Mouse (Mus musculus): ENCODE data around the gene Med12l. TPM values are rescaled to one million over a fixed set of nuclear protein-coding genes. Genes with fewer than 3 reads are reported as not detected.
A peak's percentile ranks its signal among the peaks of the same experiment; 100 is the strongest.
"Not testable (repeated sequence)": the region's sequence is repeated elsewhere in the genome, so short reads cannot be mapped to it uniquely, and the experiment has no call there.

Gene Med12l
- polyA plus RNA-seq, 1 experiment from 2014 or later = 3.9 TPM

DNA sequence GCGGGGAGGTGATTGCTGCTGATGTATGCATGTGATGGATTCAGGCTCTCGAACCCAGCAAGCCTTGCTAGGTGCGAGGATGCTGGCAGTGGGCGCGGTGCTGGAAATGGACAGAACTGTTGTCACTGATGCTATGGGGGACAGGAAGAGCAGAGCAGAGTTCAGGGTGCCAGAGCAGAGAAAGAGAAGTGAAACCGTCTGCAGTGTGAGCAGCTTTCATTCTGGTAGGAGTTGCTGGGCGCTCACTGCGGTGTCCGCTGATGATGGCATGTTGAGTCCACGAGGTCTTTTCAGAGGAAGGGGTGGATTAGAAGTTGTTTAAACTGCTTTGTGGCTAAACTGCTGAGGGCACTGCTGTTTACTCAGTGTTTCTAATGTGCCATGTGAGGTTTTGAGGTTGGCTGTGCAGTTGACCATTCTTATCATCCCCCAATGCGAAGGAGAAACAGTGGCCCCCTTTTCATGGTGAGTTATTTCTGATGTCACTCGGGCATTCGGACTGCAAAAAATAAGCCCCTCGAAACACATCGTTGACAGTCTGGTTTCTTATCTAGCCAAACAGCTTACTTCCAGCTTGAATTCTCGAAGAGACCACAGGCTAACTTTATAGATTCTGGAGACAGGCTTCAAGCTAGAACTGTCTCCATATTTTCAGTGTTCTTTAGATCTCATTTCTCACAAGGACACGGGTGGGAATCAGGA, 49.4 kb downstream of the Med12l start:
- WGBS = 87% methylated on average over 17 of the region's 17 CpGs
- no peak overlapping the region for H3K4me3 ChIP-seq (ENCODE audit: low read length)
- ATAC-seq = no peak
- no peak overlapping the region for H3K27ac ChIP-seq (ENCODE audit: low read depth, low read length)
- H3K9me3 ChIP-seq (ENCODE audit: control insufficient read depth, low read length) = no peaks in the 10 kb centered on the region
- H3K27me3 ChIP-seq (replicated peaks; ENCODE audit: control insufficient read depth, insufficient read depth, low read length) = no peaks in the 10 kb centered on the region
- H3K4me2 ChIP-seq (ENCODE audit: low read length) = no peak overlapping the region
- H3K4me1 ChIP-seq (ENCODE audit: control insufficient read depth, insufficient read depth, low read depth, low read length) = peaks cover 7% of the 10 kb centered on the region
- no peak overlapping the region for H3K9ac ChIP-seq (ENCODE audit: low read depth, low read length)
- H3K36me3 ChIP-seq (ENCODE audit: control insufficient read depth, insufficient read depth, low read length) = no peaks in the 10 kb centered on the region

DNA sequence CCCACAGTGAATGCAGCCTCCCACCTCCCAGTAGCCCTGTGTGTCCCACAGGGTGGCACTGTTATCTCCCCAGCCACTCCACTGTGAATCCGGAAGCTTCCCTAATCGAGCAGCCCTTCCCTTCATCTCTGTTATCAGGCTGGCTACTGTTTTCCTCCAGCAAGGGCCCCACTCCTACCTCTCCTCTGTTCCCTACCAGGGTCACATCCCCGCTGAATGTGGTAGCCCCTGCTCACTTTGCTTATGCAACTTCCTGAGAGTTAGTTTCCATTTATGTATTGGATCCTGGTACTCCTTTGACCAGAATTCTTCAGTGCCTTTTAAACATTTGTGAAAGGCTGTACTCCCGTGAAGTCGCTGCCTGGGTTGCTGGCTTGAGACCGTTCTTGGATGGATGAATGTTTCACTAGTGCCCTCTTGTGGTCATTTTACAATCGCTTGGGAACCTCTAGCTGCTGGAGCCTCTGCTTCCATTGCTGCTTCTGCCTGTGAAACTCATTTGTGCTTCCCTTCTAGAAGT, 53.5 kb downstream of the Med12l start:
- Histone ChIP-seq H3K4me2 (ENCODE audit: low read length) (peak overlapping the region; percentile 39), H3K27me3 (replicated peaks; ENCODE audit: control insufficient read depth, insufficient read depth, low read length) (no peaks in the 10 kb centered on the region), H3K27ac (ENCODE audit: low read depth, low read length) (no peak overlapping the region), H3K36me3 (ENCODE audit: control insufficient read depth, insufficient read depth, low read length) (no peaks in the 10 kb centered on the region), H3K9ac (ENCODE audit: low read depth, low read length) (peak overlapping the region; percentile 35; the same call in 1 of the 2 replicates), H3K9me3 (ENCODE audit: control insufficient read depth, low read length) (no peaks in the 10 kb centered on the region), H3K4me3 (ENCODE audit: low read length) (no peak overlapping the region), H3K4me1 (ENCODE audit: control insufficient read depth, insufficient read depth, low read depth, low read length) (peaks cover 7% of the 10 kb centered on the region)
- peak; percentile 97 for ATAC-seq
- 4% methylated on average over 7 of the region's 7 CpGs for WGBS

GRCm38 (mm10) chr3:59060131-59060530, 54.5 kb downstream of the Med12l start:
- Histone ChIP-seq H3K9ac (ENCODE audit: low read depth, low read length) (no peak overlapping the region), H3K27me3 (replicated peaks; ENCODE audit: control insufficient read depth, insufficient read depth, low read length) (no peaks in the 10 kb centered on the region), H3K9me3 (ENCODE audit: control insufficient read depth, low read length) (no peaks in the 10 kb centered on the region), H3K27ac (ENCODE audit: low read depth, low read length) (no peak overlapping the region), H3K4me1 (ENCODE audit: control insufficient read depth, insufficient read depth, low read depth, low read length) (peaks cover 7% of the 10 kb centered on the region), H3K4me2 (ENCODE audit: low read length) (no peak overlapping the region), H3K36me3 (ENCODE audit: control insufficient read depth, insufficient read depth, low read length) (no peaks in the 10 kb centered on the region), H3K4me3 (ENCODE audit: low read length) (no peak overlapping the region)
- 89% methylated on average over 7 of the region's 7 CpGs for WGBS
- no peak for ATAC-seq

- Histone ChIP-seq H3K4me1 (ENCODE audit: control insufficient read depth, insufficient read depth, low read depth, low read length) (peaks cover 7% of the 10 kb centered on the region), H3K27ac (ENCODE audit: low read depth, low read length) (no peak overlapping the region), H3K36me3 (ENCODE audit: control insufficient read depth, insufficient read depth, low read length) (no peaks in the 10 kb centered on the region), H3K9ac (ENCODE audit: low read depth, low read length) (no peak overlapping the region), H3K4me3 (ENCODE audit: low read length) (no peak overlapping the region), H3K27me3 (replicated peaks; ENCODE audit: control insufficient read depth, insufficient read depth, low read length) (no peaks in the 10 kb centered on the region), H3K4me2 (ENCODE audit: low read length) (no peak overlapping the region), H3K9me3 (ENCODE audit: control insufficient read depth, low read length) (no peaks in the 10 kb centered on the region)
- ATAC-seq = no peak
- WGBS = 77% methylated on average over 5 of the region's 5 CpGs
These were observed 56.5 kb downstream of the Med12l start for GRCm38 (mm10) chr3:59062141-59062540.

DNA sequence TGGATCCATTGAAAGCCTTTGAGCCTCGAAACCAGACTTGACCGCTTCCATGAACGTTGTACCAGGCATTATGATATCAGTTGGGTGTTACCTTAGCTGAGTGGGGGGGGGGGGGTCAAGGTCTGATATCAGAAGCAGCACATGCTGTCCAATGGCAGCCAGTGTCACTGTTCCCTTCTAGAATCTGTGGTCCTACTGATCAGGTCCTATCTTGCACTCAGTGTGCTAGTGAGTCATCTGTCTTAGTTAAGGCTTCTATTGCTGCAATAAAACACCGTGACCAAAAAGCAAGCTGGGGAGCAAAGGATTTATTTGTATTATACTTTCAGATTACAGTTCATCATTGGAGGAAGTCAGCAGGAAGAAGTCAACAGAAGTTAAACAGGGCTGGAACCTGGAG, 57.8 kb downstream of the Med12l start:
- Histone ChIP-seq H3K9ac (ENCODE audit: low read depth, low read length) (no peak overlapping the region), H3K27me3 (replicated peaks; ENCODE audit: control insufficient read depth, insufficient read depth, low read length) (no peaks in the 10 kb centered on the region), H3K4me3 (ENCODE audit: low read length) (no peak overlapping the region), H3K27ac (ENCODE audit: low read depth, low read length) (no peak overlapping the region), H3K9me3 (ENCODE audit: control insufficient read depth, low read length) (no peaks in the 10 kb centered on the region), H3K4me2 (ENCODE audit: low read length) (no peak overlapping the region), H3K36me3 (ENCODE audit: control insufficient read depth, insufficient read depth, low read length) (no peaks in the 10 kb centered on the region), H3K4me1 (ENCODE audit: control insufficient read depth, insufficient read depth, low read depth, low read length) (peaks cover 7% of the 10 kb centered on the region)
- WGBS = 92% methylated on average over 4 of the region's 4 CpGs
- no peak for ATAC-seq

DNA sequence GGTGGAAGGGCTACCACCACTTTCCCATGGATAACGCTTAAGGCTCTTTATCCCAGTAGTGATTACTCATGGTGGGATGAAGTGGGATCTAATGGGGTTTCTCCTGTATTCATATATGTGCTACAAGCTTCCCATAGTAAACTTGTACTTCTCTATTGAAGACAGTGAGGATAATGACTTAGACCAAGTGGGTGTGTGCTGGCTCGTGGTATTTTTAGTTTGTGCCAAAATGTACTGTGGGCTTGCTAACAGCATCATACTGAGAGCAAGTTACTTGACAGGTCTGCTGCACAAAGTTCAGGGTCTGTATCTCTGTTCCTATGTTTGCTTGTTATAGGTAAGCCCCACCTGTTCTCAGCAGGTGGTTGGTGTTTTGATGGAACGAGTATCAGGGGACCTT, 60.3 kb downstream of the Med12l start:
- Histone ChIP-seq H3K4me2 (ENCODE audit: low read length) (no peak overlapping the region), H3K36me3 (ENCODE audit: control insufficient read depth, insufficient read depth, low read length) (no peaks in the 10 kb centered on the region), H3K4me3 (ENCODE audit: low read length) (no peak overlapping the region), H3K27ac (ENCODE audit: low read depth, low read length) (no peak overlapping the region), H3K9ac (ENCODE audit: low read depth, low read length) (no peak overlapping the region), H3K27me3 (replicated peaks; ENCODE audit: control insufficient read depth, insufficient read depth, low read length) (no peaks in the 10 kb centered on the region), H3K9me3 (ENCODE audit: control insufficient read depth, low read length) (no peaks in the 10 kb centered on the region), H3K4me1 (ENCODE audit: control insufficient read depth, insufficient read depth, low read depth, low read length) (no peaks in the 10 kb centered on the region)
- WGBS = 94% methylated on average over 3 of the region's 3 CpGs
- no peak for ATAC-seq

GRCm38 (mm10) chr3:59066558-59067294, 61.1 kb downstream of the Med12l start:
- 73% methylated on average over 8 of the region's 8 CpGs for WGBS
- Histone ChIP-seq H3K4me3 (ENCODE audit: low read length) (no peak overlapping the region), H3K36me3 (ENCODE audit: control insufficient read depth, insufficient read depth, low read length) (no peaks in the 10 kb centered on the region), H3K4me2 (ENCODE audit: low read length) (no peak overlapping the region), H3K27ac (ENCODE audit: low read depth, low read length) (no peak overlapping the region), H3K27me3 (replicated peaks; ENCODE audit: control insufficient read depth, insufficient read depth, low read length) (no peaks in the 10 kb centered on the region), H3K9me3 (ENCODE audit: control insufficient read depth, low read length) (no peaks in the 10 kb centered on the region), H3K9ac (ENCODE audit: low read depth, low read length) (no peak overlapping the region), H3K4me1 (ENCODE audit: control insufficient read depth, insufficient read depth, low read depth, low read length) (no peaks in the 10 kb centered on the region)
- no peak for ATAC-seq

GRCm38 (mm10) chr3:59069071-59069470, 63.4 kb downstream of the Med12l start:
- H3K27ac ChIP-seq (ENCODE audit: low read depth, low read length); H3K36me3 ChIP-seq (ENCODE audit: control insufficient read depth, insufficient read depth, low read length); ATAC-seq; H3K4me1 ChIP-seq (ENCODE audit: control insufficient read depth, insufficient read depth, low read depth, low read length); H3K27me3 ChIP-seq (replicated peaks; ENCODE audit: control insufficient read depth, insufficient read depth, low read length); H3K4me2 ChIP-seq (ENCODE audit: low read length); H3K4me3 ChIP-seq (ENCODE audit: low read length); H3K9ac ChIP-seq (ENCODE audit: low read depth, low read length); H3K9me3 ChIP-seq (ENCODE audit: control insufficient read depth, low read length): not testable (repeated sequence)
- 83% methylated on average over 1 of the region's 1 CpGs for WGBS

- H3K9ac ChIP-seq (ENCODE audit: low read depth, low read length) = no peak overlapping the region
- ATAC-seq = no peak
- no peaks in the 10 kb centered on the region for H3K4me1 ChIP-seq (ENCODE audit: control insufficient read depth, insufficient read depth, low read depth, low read length)
- WGBS = 53% methylated on average over 4 of the region's 4 CpGs
- no peak overlapping the region for H3K4me2 ChIP-seq (ENCODE audit: low read length)
- H3K27me3 ChIP-seq (replicated peaks; ENCODE audit: control insufficient read depth, insufficient read depth, low read length) = no peaks in the 10 kb centered on the region
- H3K9me3 ChIP-seq (ENCODE audit: control insufficient read depth, low read length) = no peaks in the 10 kb centered on the region
- H3K4me3 ChIP-seq (ENCODE audit: low read length) = no peak overlapping the region
- H3K36me3 ChIP-seq (ENCODE audit: control insufficient read depth, insufficient read depth, low read length) = no peaks in the 10 kb centered on the region
- H3K27ac ChIP-seq (ENCODE audit: low read depth, low read length) = no peak overlapping the region
These were observed 71.7 kb downstream of the Med12l start for GRCm38 (mm10) chr3:59077278-59077677.

Measured in hindbrain, embryonic 16.5 days (tissue).